Mouse (Mus musculus) hindbrain, embryonic 15.5 days (tissue): ENCODE results near the gene Rtkn2. TPM values are rescaled to one million over a fixed set of nuclear protein-coding genes. Genes with fewer than 3 reads are reported as not detected.
"Not testable (repeated sequence)": the region's sequence is repeated elsewhere in the genome, so short reads cannot be mapped to it uniquely, and the experiment has no call there.

Experiments
- ATAC-seq: fragments of 200-750 bp; cut with Nextera tagmentation; 2 replicates; pipeline ENCODE4 v1.8.0; 2017; ENCODE audit warnings: low read depth, moderate number of reproducible peaks, moderate TSS enrichment; ENCODE audit not compliant: low FRiP score
- H3K27ac ChIP-seq: fragments of 300-500 bp; sonication (generic); replicated peaks from 2 replicates; pipeline ENCODE4 v1.5.1; 2015; ENCODE audit warnings: mild to moderate bottlenecking, inconsistent platforms
- H3K27me3 ChIP-seq: fragments of 300-500 bp; sonication (generic); 2 replicates; pipeline ENCODE4 v1.6.1; 2015; ENCODE audit warnings: control low read depth, inconsistent platforms
- H3K36me3 ChIP-seq: fragments of 300-500 bp; sonication (generic); 2 replicates; pipeline ENCODE4 v1.6.1; 2015; ENCODE audit warnings: control low read depth, inconsistent platforms
- H3K4me1 ChIP-seq: fragments of 300-500 bp; sonication (generic); replicated peaks from 2 replicates; pipeline ENCODE4 v1.6.1; 2015; ENCODE audit warnings: control low read depth, inconsistent platforms
- H3K4me2 ChIP-seq: fragments of 300-500 bp; sonication (generic); 2 replicates; pipeline ENCODE4 v1.6.1; 2015; ENCODE audit warnings: moderate library complexity, mild to moderate bottlenecking, inconsistent platforms
- H3K4me3 ChIP-seq: fragments of 300-500 bp; sonication (generic); 2 replicates; pipeline ENCODE4 v1.5.1; 2015; ENCODE audit warnings: mild to moderate bottlenecking, inconsistent platforms
- H3K9ac ChIP-seq: fragments of 300-500 bp; sonication (generic); 2 replicates; pipeline ENCODE4 v1.6.1; 2015; ENCODE audit warnings: inconsistent platforms
- H3K9me3 ChIP-seq: fragments of 300-500 bp; sonication (generic); 2 replicates; pipeline ENCODE4 v1.6.1; 2016; ENCODE audit warnings: control low read depth, inconsistent platforms
- WGBS: fragments of 180-500 bp; shearing (Covaris S2); methylation state at CpG from one replicate; pipeline ENCODE4 v1.1.7; 2015; 5-methylcytosine and 5-hydroxymethylcytosine counted together
- polyA plus RNA-seq: library from polyadenylated mRNA; unstranded; fragments of >200 nt; fragmentation: Nextera tagmentation; extraction: Ambion mirVana; gene quantifications from 2 replicates; pipeline ENCODE4 v1.2.1, GENCODE M21; 2015

Rtkn2 gene
- polyA plus RNA-seq, 1 experiment from 2014 or later: 4.3 TPM

GRCm38 (mm10) chr10:68089435-68090196 lies 110.2 kb downstream of the Rtkn2 start:
- no peak overlapping the region for H3K4me3 ChIP-seq
- ATAC-seq: no peak
- no peak overlapping the region for H3K9ac ChIP-seq
- H3K4me1 ChIP-seq: no peaks in the 10 kb centered on the region
- H3K36me3 ChIP-seq: no peaks in the 10 kb centered on the region
- no peaks in the 10 kb centered on the region for H3K27me3 ChIP-seq
- no peaks in the 10 kb centered on the region for H3K9me3 ChIP-seq
- H3K27ac ChIP-seq: no peak overlapping the region
- WGBS: 69% methylated on average over 15 of the region's 15 CpGs
- H3K4me2 ChIP-seq: no peak overlapping the region

- no peaks in the 10 kb centered on the region for H3K9me3 ChIP-seq
- no peaks in the 10 kb centered on the region for H3K27me3 ChIP-seq
- no peaks in the 10 kb centered on the region for H3K4me1 ChIP-seq
- ATAC-seq: no peak
- 60% methylated on average over 4 of the region's 4 CpGs for WGBS
- H3K9ac ChIP-seq: no peak overlapping the region
- no peak overlapping the region for H3K27ac ChIP-seq
- no peak overlapping the region for H3K4me3 ChIP-seq
- no peak overlapping the region for H3K4me2 ChIP-seq
- H3K36me3 ChIP-seq: no peaks in the 10 kb centered on the region
Measured at GRCm38 (mm10) chr10:68090197-68090535, 110.8 kb downstream of the Rtkn2 start.

DNA sequence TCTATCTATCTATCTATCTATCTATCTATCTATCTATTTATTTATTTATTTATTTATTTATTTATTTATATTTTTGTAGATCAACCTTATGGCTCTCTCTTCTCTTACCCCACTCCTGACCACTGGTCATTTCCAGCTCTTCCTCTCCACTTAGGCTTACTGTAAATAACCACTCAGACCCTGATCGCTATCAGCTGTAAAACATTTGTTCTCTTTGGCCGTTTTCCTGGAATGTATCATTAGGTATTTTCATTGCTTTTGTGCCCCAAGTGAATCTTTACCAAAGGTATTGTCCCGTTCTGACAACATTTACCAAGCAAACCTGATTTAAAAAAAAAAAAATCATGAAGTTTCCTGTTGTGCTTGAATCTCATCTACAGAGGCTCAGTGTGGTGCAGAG lies 111.2 kb downstream of the Rtkn2 start:
- H3K9me3 ChIP-seq: no peaks in the 10 kb centered on the region
- 84% methylated on average over 3 of the region's 3 CpGs for WGBS
- H3K4me1 ChIP-seq: no peaks in the 10 kb centered on the region
- no peak overlapping the region for H3K4me3 ChIP-seq
- no peak overlapping the region for H3K9ac ChIP-seq
- no peak for ATAC-seq
- H3K4me2 ChIP-seq: no peak overlapping the region
- H3K27me3 ChIP-seq: no peaks in the 10 kb centered on the region
- no peaks in the 10 kb centered on the region for H3K36me3 ChIP-seq
- no peak overlapping the region for H3K27ac ChIP-seq

- ATAC-seq: no peak
- Histone ChIP-seq H3K9ac (no peak overlapping the region), H3K27ac (no peak overlapping the region), H3K4me2 (no peak overlapping the region), H3K9me3 (no peaks in the 10 kb centered on the region), H3K4me1 (no peaks in the 10 kb centered on the region), H3K27me3 (no peaks in the 10 kb centered on the region), H3K36me3 (peaks cover under 1% of the 10 kb centered on the region; the same call in 1 of the 2 replicates), H3K4me3 (no peak overlapping the region)
- 70% methylated on average over 11 of the region's 11 CpGs for WGBS
Measured at GRCm38 (mm10) chr10:68091011-68091410, 111.6 kb downstream of the Rtkn2 start.

DNA sequence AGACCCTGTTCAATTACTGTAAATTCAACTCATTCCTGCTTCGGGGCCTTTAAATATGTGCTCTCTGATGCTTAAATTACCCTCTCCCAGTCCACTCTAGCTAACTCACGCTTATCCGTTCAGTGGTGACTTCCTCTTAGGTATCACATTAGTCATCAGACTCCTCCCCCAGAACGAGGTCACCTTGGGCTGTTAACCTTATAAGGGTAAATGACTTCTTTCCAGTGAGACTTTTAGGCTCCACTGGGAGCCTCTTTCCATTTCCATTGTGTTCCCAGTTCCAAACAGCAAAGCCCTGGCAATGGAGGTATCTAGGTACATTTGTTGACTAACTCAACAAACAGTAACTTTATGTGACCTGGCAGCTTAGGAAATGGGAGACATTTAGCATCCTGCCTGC lies 112.5 kb downstream of the Rtkn2 start:
- no peak overlapping the region for H3K27ac ChIP-seq
- ATAC-seq: no peak
- no peaks in the 10 kb centered on the region for H3K4me1 ChIP-seq
- no peaks in the 10 kb centered on the region for H3K27me3 ChIP-seq
- H3K4me3 ChIP-seq: no peak overlapping the region
- H3K9ac ChIP-seq: no peak overlapping the region
- no peaks in the 10 kb centered on the region for H3K9me3 ChIP-seq
- no peak overlapping the region for H3K4me2 ChIP-seq
- peaks cover 8% of the 10 kb centered on the region for H3K36me3 ChIP-seq
- 89% methylated on average over 4 of the region's 4 CpGs for WGBS

GRCm38 (mm10) chr10:68093496-68093895 lies 114.1 kb downstream of the Rtkn2 start:
- no peak overlapping the region for H3K27ac ChIP-seq
- no peaks in the 10 kb centered on the region for H3K9me3 ChIP-seq
- 74% methylated on average over 3 of the region's 3 CpGs for WGBS
- peaks cover 22% of the 10 kb centered on the region for H3K36me3 ChIP-seq
- H3K4me3 ChIP-seq: no peak overlapping the region
- no peak overlapping the region for H3K9ac ChIP-seq
- no peaks in the 10 kb centered on the region for H3K4me1 ChIP-seq
- no peaks in the 10 kb centered on the region for H3K27me3 ChIP-seq
- no peak overlapping the region for H3K4me2 ChIP-seq
- ATAC-seq: no peak

DNA sequence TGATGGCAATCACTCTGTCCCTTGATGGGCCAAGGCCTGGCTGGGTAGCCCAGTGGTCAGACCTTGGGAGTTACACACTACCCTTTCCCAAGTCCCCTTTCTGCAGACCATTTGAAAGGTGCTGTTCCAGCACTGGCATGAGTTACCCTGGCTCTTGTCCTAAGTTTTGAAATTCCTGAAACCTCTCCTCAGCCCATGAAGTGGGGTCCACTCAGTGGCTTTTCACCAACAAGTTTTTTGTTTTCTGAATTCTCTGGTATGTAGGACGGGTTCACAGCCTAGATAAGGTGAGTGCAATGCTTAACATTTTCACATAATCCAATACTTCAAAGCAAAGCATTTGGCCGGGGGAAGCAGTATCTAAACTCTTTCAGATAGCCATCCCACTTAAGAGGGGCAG lies 115.8 kb downstream of the Rtkn2 start:
- Histone ChIP-seq H3K36me3 (peaks cover 22% of the 10 kb centered on the region), H3K9ac (no peak overlapping the region), H3K4me3 (no peak overlapping the region), H3K4me2 (no peak overlapping the region), H3K4me1 (no peaks in the 10 kb centered on the region), H3K27me3 (no peaks in the 10 kb centered on the region), H3K9me3 (no peaks in the 10 kb centered on the region), H3K27ac (no peak overlapping the region)
- ATAC-seq: no peak
- WGBS: 86% methylated on average over 2 of the region's 2 CpGs

GRCm38 (mm10) chr10:68096395-68096794 lies 117.0 kb downstream of the Rtkn2 start:
- no peak overlapping the region for H3K9ac ChIP-seq
- no peak overlapping the region for H3K27ac ChIP-seq
- H3K4me3 ChIP-seq: no peak overlapping the region
- H3K36me3 ChIP-seq: peaks cover 24% of the 10 kb centered on the region
- no peaks in the 10 kb centered on the region for H3K27me3 ChIP-seq
- no peak for ATAC-seq
- no peaks in the 10 kb centered on the region for H3K9me3 ChIP-seq
- 96% methylated on average over 12 of the region's 12 CpGs for WGBS
- H3K4me2 ChIP-seq: no peak overlapping the region
- no peaks in the 10 kb centered on the region for H3K4me1 ChIP-seq

- Histone ChIP-seq H3K4me1 (no peaks in the 10 kb centered on the region), H3K9me3 (no peaks in the 10 kb centered on the region), H3K4me2 (no peak overlapping the region), H3K9ac (no peak overlapping the region), H3K4me3 (no peak overlapping the region), H3K36me3 (peaks cover 28% of the 10 kb centered on the region), H3K27ac (no peak overlapping the region), H3K27me3 (no peaks in the 10 kb centered on the region)
- ATAC-seq: no peak
- 91% methylated on average over 19 of the region's 19 CpGs for WGBS
Measured at GRCm38 (mm10) chr10:68097821-68098675, 118.7 kb downstream of the Rtkn2 start.

- H3K27ac ChIP-seq, ATAC-seq, H3K27me3 ChIP-seq, H3K4me3 ChIP-seq, H3K9me3 ChIP-seq, H3K9ac ChIP-seq, H3K4me2 ChIP-seq, H3K4me1 ChIP-seq: not testable (repeated sequence)
- 96% methylated on average over 7 of the region's 7 CpGs for WGBS
- peaks cover 28% of the 10 kb centered on the region for H3K36me3 ChIP-seq
Measured at GRCm38 (mm10) chr10:68099801-68100200, 120.4 kb downstream of the Rtkn2 start.

GRCm38 (mm10) chr10:68100506-68100905 lies 121.1 kb downstream of the Rtkn2 start:
- H3K9me3 ChIP-seq: no peaks in the 10 kb centered on the region
- no peak overlapping the region for H3K27ac ChIP-seq
- WGBS: 92% methylated on average over 8 of the region's 8 CpGs
- no peak overlapping the region for H3K4me3 ChIP-seq
- no peak overlapping the region for H3K4me2 ChIP-seq
- no peaks in the 10 kb centered on the region for H3K27me3 ChIP-seq
- H3K36me3 ChIP-seq: peaks cover 28% of the 10 kb centered on the region
- ATAC-seq: no peak
- no peak overlapping the region for H3K9ac ChIP-seq
- H3K4me1 ChIP-seq: peaks cover 15% of the 10 kb centered on the region

GRCm38 (mm10) chr10:68101251-68101650 lies 121.9 kb downstream of the Rtkn2 start:
- H3K36me3 ChIP-seq: peaks cover 25% of the 10 kb centered on the region
- H3K27ac ChIP-seq: no peak overlapping the region
- no peaks in the 10 kb centered on the region for H3K9me3 ChIP-seq
- no peak overlapping the region for H3K4me2 ChIP-seq
- no peak for ATAC-seq
- peaks cover 22% of the 10 kb centered on the region for H3K4me1 ChIP-seq
- H3K9ac ChIP-seq: no peak overlapping the region
- no peak overlapping the region for H3K4me3 ChIP-seq
- H3K27me3 ChIP-seq: no peaks in the 10 kb centered on the region
- WGBS: 72% methylated on average over 4 of the region's 4 CpGs
